In genomic region chr3:142333458-142333857, GRCm38 (mm10) we compare ENCODE assay signal across 26 mouse cellular contexts.
DNase-seq lines count a peak whose midpoint lies in the region; ATAC-seq lines count a peak whose summit lies in the region.
"Had no signal": no experiment of that assay in that cellular context is flagged by ENCODE, and none has a peak within 500 bp of the region (broad histone marks: within the 10 kb centered on the region; RNA-seq: fewer than 3 reads in every experiment).

No protein-coding gene starts in this region.

- no peak overlapping the region for H3K4me3 ChIP-seq in forebrain, embryonic 14.5 days (ENCODE audit: low read depth, low read length)
- H3K4me3 ChIP-seq in forebrain, embryonic 10.5 days = no peak overlapping the region
- H3K4me3 ChIP-seq: embryonic facial prominence, embryonic 13.5 days; embryonic facial prominence, embryonic 15.5 days; erythroblast, embryonic 14.5 days; forebrain, embryonic 15.5 days had no signal

- peak; percentile 65; the same call in 1 of the 2 replicates for ATAC-seq in forebrain, embryonic 14.5 days
- ATAC-seq: activated CD4-positive, CD25-positive, alpha-beta regulatory T cell, adult 4 months; CD4-positive, CD25-positive, alpha-beta regulatory T cell, adult 4 months; forebrain, embryonic 15.5 days; Patski had no signal

- no peak overlapping the region for H3K27ac ChIP-seq in forebrain, embryonic 14.5 days (ENCODE audit: low read depth, low read length)
- H3K27ac ChIP-seq in forebrain, embryonic 10.5 days = no peak overlapping the region
- H3K27ac ChIP-seq: embryonic facial prominence, embryonic 13.5 days; embryonic facial prominence, embryonic 15.5 days; forebrain, embryonic 15.5 days had no signal

- no peaks in the 10 kb centered on the region for H3K9me3 ChIP-seq in forebrain, embryonic 14.5 days (replicated peaks; ENCODE audit: control insufficient read depth, low read length)
- no peaks in the 10 kb centered on the region for H3K9me3 ChIP-seq in forebrain, embryonic 10.5 days
- H3K9me3 ChIP-seq: embryonic facial prominence, embryonic 13.5 days; embryonic facial prominence, embryonic 15.5 days; forebrain, embryonic 15.5 days; G1E had no signal

- DNase-seq in forebrain, embryonic 14.5 days (ENCODE audit: low spot score) = peak; percentile 47
- DNase-seq in forebrain, embryonic 10.5 days (ENCODE audit: extremely low spot score, low spot score) = no peak
- DNase-seq in layer of hippocampus, adult 11-12 months (ENCODE audit: low spot score) = peak; percentile 41
- DNase-seq in layer of hippocampus, postnatal 10 days (ENCODE audit: low spot score in 2 of 2) = no peak
- peak; percentile 54 for DNase-seq in layer of hippocampus, adult 9-11 months
- no peak for DNase-seq in layer of hippocampus, postnatal 25 days (ENCODE audit: extremely low spot score in 1 of 2, low spot score in 1 of 2)
- no peak for DNase-seq in adrenal gland, postnatal 14 days
- DNase-seq: adrenal gland, adult 8-10 months; adrenal gland, postnatal 25 days; B cell, adult 2 months; cerebellum, adult 11 months; cerebellum, adult 18-20 months; cerebellum, adult 8-10 months; cerebellum, adult 9-11 months; cerebellum, postnatal 14 days; cerebellum, postnatal 36 days; embryo, embryonic 11 days had no signal

- H3K27me3 ChIP-seq in forebrain, embryonic 14.5 days (replicated peaks; ENCODE audit: control insufficient read depth, insufficient read depth, low read length) = no peaks in the 10 kb centered on the region
- H3K27me3 ChIP-seq in forebrain, embryonic 10.5 days (ENCODE audit: poor library complexity, severe bottlenecking) = no peaks in the 10 kb centered on the region
- H3K27me3 ChIP-seq: CH12.LX; embryonic facial prominence, embryonic 13.5 days; embryonic facial prominence, embryonic 15.5 days; forebrain, embryonic 15.5 days; Patski had no signal

- H3K4me2 ChIP-seq in forebrain, embryonic 14.5 days (ENCODE audit: low read length) = no peak overlapping the region
- H3K4me2 ChIP-seq: embryonic facial prominence, embryonic 13.5 days; embryonic facial prominence, embryonic 15.5 days; forebrain, embryonic 15.5 days had no signal

- H3K36me3 ChIP-seq in forebrain, embryonic 14.5 days (ENCODE audit: control insufficient read depth, insufficient read depth, low read length) = no peaks in the 10 kb centered on the region
- no peaks in the 10 kb centered on the region for H3K36me3 ChIP-seq in forebrain, embryonic 10.5 days (replicated peaks)
- H3K36me3 ChIP-seq: embryonic facial prominence, embryonic 13.5 days; embryonic facial prominence, embryonic 15.5 days; forebrain, embryonic 15.5 days had no signal

- H3K9ac ChIP-seq in forebrain, embryonic 14.5 days (ENCODE audit: low read length) = no peak overlapping the region
- H3K9ac ChIP-seq: embryonic facial prominence, embryonic 13.5 days; embryonic facial prominence, embryonic 15.5 days; forebrain, embryonic 15.5 days had no signal

- 87% methylated on average over 1 of the region's 1 CpGs for WGBS in forebrain, embryonic 14.5 days
- 90% methylated on average over 1 of the region's 1 CpGs for WGBS in forebrain, embryonic 10.5 days

- no peaks in the 10 kb centered on the region for H3K4me1 ChIP-seq in forebrain, embryonic 14.5 days (ENCODE audit: control insufficient read depth, insufficient read depth, low read length)
- H3K4me1 ChIP-seq in forebrain, embryonic 10.5 days = no peaks in the 10 kb centered on the region
- H3K4me1 ChIP-seq: embryonic facial prominence, embryonic 13.5 days; embryonic facial prominence, embryonic 15.5 days; forebrain, embryonic 15.5 days had no signal

Comparison
In these comparisons a context has a peak if more than half of its experiments do, and no peak if none do; other contexts are left out.
1. DNase-seq: peak in forebrain, embryonic 14.5 days (single experiment), layer of hippocampus, adult 11-12 months (single experiment) and layer of hippocampus, adult 9-11 months (single experiment); none in forebrain, embryonic 10.5 days (single experiment), layer of hippocampus, postnatal 10 days (0 of 2), layer of hippocampus, postnatal 25 days (0 of 2) and adrenal gland, postnatal 14 days (single experiment).